Mouse (Mus musculus) intestine, postnatal 0 days (tissue): ENCODE data around the gene Napsa. TPM values are rescaled to one million over a fixed set of nuclear protein-coding genes. Genes with fewer than 3 reads are reported as not detected.

Source experiments
- ATAC-seq: fragments of 200-750 bp; cut with Nextera tagmentation; 2 replicates; pipeline ENCODE4 v1.8.0; 2017; ENCODE audit warnings: mild to moderate bottlenecking, moderate TSS enrichment, moderate library complexity
- H3K27ac ChIP-seq: fragments of 300-500 bp; sonication (generic); 2 replicates; pipeline ENCODE4 v1.5.1; 2014; ENCODE audit warnings: mild to moderate bottlenecking, low read depth, low read length, moderate library complexity
- H3K27me3 ChIP-seq: fragments of 300-500 bp; sonication (generic); replicated peaks from 2 replicates; pipeline ENCODE4 v1.6.1; 2014; ENCODE audit warnings: low read length, mixed read lengths; ENCODE audit not compliant: control insufficient read depth, insufficient read depth
- H3K36me3 ChIP-seq: fragments of 300-500 bp; sonication (generic); 2 replicates; pipeline ENCODE4 v1.6.1; 2014; ENCODE audit warnings: mild to moderate bottlenecking, moderate library complexity; ENCODE audit not compliant: control insufficient read depth, insufficient read depth
- H3K4me1 ChIP-seq: fragments of 300-500 bp; sonication (generic); replicated peaks from 2 replicates; pipeline ENCODE4 v1.6.1; 2014; ENCODE audit warnings: antibody characterized with exemption, low read length, mixed read lengths; ENCODE audit not compliant: control insufficient read depth, insufficient read depth
- H3K4me2 ChIP-seq: fragments of 300-500 bp; sonication (generic); replicated peaks from 2 replicates; pipeline ENCODE4 v1.6.1; 2014; ENCODE audit warnings: low read depth, mild to moderate bottlenecking, moderate library complexity
- H3K4me3 ChIP-seq: fragments of 300-500 bp; sonication (generic); 2 replicates; pipeline ENCODE4 v1.5.1; 2014; ENCODE audit warnings: low read depth, low read length
- H3K9ac ChIP-seq: fragments of 300-500 bp; sonication (generic); 2 replicates; pipeline ENCODE4 v1.6.1; 2014; ENCODE audit warnings: mild to moderate bottlenecking, low read depth, low read length
- H3K9me3 ChIP-seq: fragments of 300-500 bp; sonication (generic); 2 replicates; pipeline ENCODE4 v1.6.1; 2016; ENCODE audit warnings: mixed run types; ENCODE audit not compliant: control insufficient read depth
- CTCF ChIP-seq: sonication (generic); IDR thresholded peaks from 2 replicates; pipeline ENCODE4 v1.5.1; 2016; ENCODE audit warnings: low read depth, mild to moderate bottlenecking, control low read depth, antibody characterized with exemption, moderate library complexity
- WGBS: fragments of 180-500 bp; shearing (Covaris S2); extraction: QIAGEN DNeasy Blood & Tissue Kit; methylation state at CpG from one replicate; pipeline ENCODE4 v1.1.7; 2014; 5-methylcytosine and 5-hydroxymethylcytosine counted together
- polyA plus RNA-seq: library from polyadenylated mRNA; unstranded; fragments of >200 nt; fragmentation: Nextera tagmentation; extraction: Ambion mirVana; gene quantifications from 2 replicates; pipeline ENCODE4 v1.2.1, GENCODE M21; 2015

The Napsa gene
- polyA plus RNA-seq, 1 experiment from 2014 or later: 0.99 TPM

DNA sequence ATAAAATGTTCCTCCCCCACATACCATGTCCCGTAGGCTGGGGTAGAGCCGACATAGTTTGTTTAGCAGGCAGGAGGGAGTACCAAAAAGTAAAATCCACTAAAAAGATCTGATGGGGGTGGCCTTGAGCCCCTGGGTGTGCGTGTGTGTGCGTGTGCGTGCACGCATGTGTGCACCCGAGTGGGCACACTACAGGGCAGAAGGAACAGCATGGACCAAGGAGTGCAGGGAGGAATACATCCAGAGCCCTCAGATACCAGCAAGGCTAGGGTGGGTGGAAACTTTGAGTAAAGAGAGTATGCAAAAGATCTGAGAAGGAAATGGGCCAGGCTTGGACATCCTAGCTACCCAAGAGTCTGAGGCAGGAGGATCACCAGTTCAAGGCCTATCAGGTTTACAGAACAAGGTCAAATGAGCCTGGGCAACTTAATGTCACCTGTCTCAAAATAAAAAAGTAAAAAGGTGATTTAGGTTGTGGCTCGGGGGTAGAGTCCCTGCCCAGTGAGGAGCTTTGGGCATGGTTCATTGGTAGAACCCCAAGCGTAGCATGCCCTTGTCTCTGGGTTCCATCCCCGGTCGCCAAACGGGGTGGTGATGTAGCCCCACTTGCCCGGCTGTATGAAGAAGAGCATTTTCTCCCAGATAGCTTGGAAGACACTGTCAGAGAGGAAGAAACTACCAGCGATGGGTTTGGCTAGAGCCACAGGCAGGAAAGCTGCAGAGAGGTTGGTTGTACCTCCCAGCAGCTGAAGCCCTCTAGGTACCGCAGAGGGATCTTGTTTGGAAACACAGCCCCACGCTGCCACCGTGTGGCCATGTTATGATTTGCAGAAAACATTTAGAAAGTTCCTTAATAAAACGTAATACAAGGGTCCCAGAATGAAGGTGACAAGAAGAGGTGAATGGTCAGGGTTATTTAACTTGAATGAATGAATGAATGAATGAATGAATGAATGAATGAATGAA, 11.5 kb upstream of the Napsa start:
- ATAC-seq: no peak
- Histone ChIP-seq H3K36me3 (no peaks in the 10 kb centered on the region), H3K27me3 (no peaks in the 10 kb centered on the region), H3K9ac (no peak overlapping the region), H3K27ac (no peak overlapping the region), H3K4me3 (no peak overlapping the region), H3K4me2 (no peak overlapping the region), H3K9me3 (no peaks in the 10 kb centered on the region), H3K4me1 (no peaks in the 10 kb centered on the region)
- TF ChIP-seq CTCF: peak; percentile 87
- WGBS: 53% methylated on average over 18 of the region's 18 CpGs

DNA sequence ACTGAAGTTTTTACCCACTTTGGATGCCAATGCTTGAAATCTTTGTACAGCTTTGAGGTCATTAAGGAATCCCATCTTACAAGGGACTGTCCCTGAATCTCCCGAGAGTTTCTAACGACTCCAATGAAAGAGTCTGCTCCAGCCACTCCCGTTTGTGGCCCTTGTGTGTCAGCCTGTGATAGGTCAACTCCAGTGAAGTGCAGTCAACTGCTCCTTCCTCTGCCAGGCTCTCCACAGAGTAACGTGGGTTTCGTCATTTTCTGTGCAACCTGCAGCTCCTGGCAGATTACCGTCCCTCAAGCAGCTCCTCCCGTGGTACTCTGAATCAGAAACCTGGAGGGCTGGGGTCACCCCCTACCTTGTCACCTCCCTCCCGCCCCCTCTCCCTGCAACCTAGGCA, 8.9 kb upstream of the Napsa start:
- Histone ChIP-seq H3K27ac (no peak overlapping the region), H3K4me3 (no peak overlapping the region), H3K9ac (no peak overlapping the region), H3K36me3 (no peaks in the 10 kb centered on the region), H3K4me1 (no peaks in the 10 kb centered on the region), H3K4me2 (no peak overlapping the region), H3K27me3 (no peaks in the 10 kb centered on the region), H3K9me3 (no peaks in the 10 kb centered on the region)
- TF ChIP-seq CTCF: no peak
- 41% methylated on average over 8 of the region's 8 CpGs for WGBS
- no peak for ATAC-seq

DNA sequence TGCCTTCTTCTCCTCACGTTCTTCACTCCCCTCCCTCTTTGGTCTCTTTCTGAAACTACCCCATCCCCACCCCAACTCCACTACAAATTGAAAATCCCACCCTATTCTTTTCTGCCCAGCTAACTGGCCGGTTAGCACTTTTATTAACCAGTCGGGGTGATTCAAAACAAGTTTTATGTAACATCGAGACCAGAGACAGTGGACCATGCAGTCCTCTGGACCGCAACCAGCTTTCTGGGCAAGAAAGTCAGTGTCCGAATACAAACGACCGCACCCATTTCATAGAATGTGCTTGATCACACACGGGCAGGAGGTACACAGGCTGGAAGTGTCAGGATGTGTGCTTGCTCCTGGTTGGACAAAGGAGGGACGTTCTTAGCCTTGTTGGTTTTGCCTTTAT, 7.7 kb upstream of the Napsa start:
- Histone ChIP-seq H3K4me3 (no peak overlapping the region), H3K27me3 (no peaks in the 10 kb centered on the region; the same call in 1 of the 2 replicates), H3K4me1 (no peaks in the 10 kb centered on the region), H3K9me3 (no peaks in the 10 kb centered on the region), H3K27ac (no peak overlapping the region), H3K4me2 (no peak overlapping the region), H3K36me3 (no peaks in the 10 kb centered on the region), H3K9ac (no peak overlapping the region)
- TF ChIP-seq CTCF: no peak
- WGBS: 83% methylated on average over 10 of the region's 10 CpGs
- no peak for ATAC-seq

DNA sequence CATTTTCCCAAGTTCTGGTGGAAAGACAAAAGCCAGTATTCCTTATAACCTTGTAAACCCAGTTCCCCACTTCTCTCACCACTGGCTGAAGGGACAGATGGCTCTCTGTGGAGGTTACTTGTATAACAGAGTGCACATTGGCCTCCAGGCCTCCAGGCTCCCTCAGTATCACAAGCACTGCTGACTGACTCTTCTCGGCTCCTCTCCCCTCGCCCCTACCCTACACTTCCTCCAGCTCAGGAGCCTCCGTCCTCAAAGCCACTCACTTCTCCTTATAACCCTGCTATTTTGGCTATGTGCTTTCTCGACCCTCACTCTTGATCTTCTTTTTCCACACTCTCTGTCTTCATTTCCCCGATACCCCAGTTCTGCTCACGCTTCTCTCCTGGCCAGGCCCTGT, 6.8 kb upstream of the Napsa start:
- no peak for TF ChIP-seq CTCF
- no peak overlapping the region for H3K9ac ChIP-seq
- ATAC-seq: no peak
- H3K4me3 ChIP-seq: no peak overlapping the region
- H3K9me3 ChIP-seq: no peaks in the 10 kb centered on the region
- whole genome bisulfite sequencing: 72% methylated on average over 6 of the region's 6 CpGs
- H3K4me1 ChIP-seq: no peaks in the 10 kb centered on the region
- no peaks in the 10 kb centered on the region for H3K36me3 ChIP-seq
- H3K4me2 ChIP-seq: no peak overlapping the region
- H3K27me3 ChIP-seq: no peaks in the 10 kb centered on the region; the same call in 1 of the 2 replicates
- H3K27ac ChIP-seq: no peak overlapping the region

DNA sequence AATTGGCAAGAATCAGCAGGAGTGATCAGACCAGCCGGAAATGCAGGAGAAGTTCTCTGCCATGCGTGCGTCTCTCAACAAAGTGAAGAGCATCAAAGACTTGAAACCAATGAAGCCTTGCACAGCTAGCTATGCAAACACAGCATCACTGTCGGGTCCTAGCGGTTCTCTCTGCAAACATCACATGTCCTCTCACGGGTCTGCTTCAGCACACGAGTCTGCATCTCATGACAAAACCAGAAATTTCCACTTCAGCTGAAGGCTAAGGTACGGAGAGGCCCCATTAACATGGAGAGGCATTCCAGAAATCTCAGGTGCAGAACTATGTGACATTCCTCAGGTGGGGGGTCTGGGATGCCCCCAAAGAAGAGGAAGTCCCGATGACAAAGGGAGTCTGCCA, 3.4 kb upstream of the Napsa start:
- no peaks in the 10 kb centered on the region; the same call in 1 of the 2 replicates for H3K27me3 ChIP-seq
- WGBS: 52% methylated on average over 9 of the region's 9 CpGs
- TF ChIP-seq CTCF: no peak
- no peaks in the 10 kb centered on the region for H3K9me3 ChIP-seq
- no peak for ATAC-seq
- H3K4me1 ChIP-seq: no peaks in the 10 kb centered on the region
- H3K9ac ChIP-seq: no peak overlapping the region
- no peak overlapping the region for H3K4me2 ChIP-seq
- H3K36me3 ChIP-seq: no peaks in the 10 kb centered on the region
- no peak overlapping the region for H3K4me3 ChIP-seq
- no peak overlapping the region for H3K27ac ChIP-seq

DNA sequence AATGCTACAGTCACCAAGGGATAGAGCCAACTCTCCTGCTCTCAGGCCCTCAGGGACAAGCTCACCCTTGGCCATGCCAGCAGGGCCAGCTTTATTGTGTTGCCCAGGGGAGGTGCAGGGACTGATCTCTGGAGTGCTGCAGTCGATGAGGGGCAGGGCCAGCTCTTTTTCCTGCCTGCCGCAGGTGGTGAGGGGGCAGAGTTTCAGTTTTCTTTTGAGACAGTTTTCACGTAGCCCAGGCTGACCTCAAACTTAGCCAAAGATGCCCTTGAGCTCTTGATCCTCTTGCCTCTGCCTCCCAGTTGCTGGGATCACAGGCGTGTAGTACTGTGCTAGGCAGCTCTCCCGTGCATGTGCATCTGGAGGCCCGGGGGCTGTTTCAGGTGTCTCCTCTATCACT, 1.2 kb upstream of the Napsa start:
- Histone ChIP-seq H3K9me3 (no peaks in the 10 kb centered on the region), H3K9ac (no peak overlapping the region), H3K4me2 (no peak overlapping the region), H3K36me3 (no peaks in the 10 kb centered on the region), H3K27me3 (no peaks in the 10 kb centered on the region; the same call in 1 of the 2 replicates), H3K4me3 (no peak overlapping the region), H3K27ac (no peak overlapping the region), H3K4me1 (no peaks in the 10 kb centered on the region)
- no peak for ATAC-seq
- WGBS: 77% methylated on average over 6 of the region's 6 CpGs
- TF ChIP-seq CTCF: no peak
